Mouse (Mus musculus) left cerebral cortex, postnatal 4 days (tissue): ENCODE results near the gene Orm1. TPM values are rescaled to one million over a fixed set of nuclear protein-coding genes. Genes with fewer than 3 reads are reported as not detected.

ENCODE experiments used
- DNase-seq: peaks from one replicate; pipeline ENCODE4 v3.0.0-alpha.2; 2022
- intact Hi-C: fragments of 180-260 bp; cut with DNase I; formaldehyde crosslinking; loops from one replicate; pipeline ENCODE4 v1.15.1; 2025
- total RNA-seq, 2 experiments: library from RNA; stranded (reverse); gene quantifications; 2 replicates each; pipeline ENCODE4 v1.2.3; 2021

The Orm1 gene
- not detected for total RNA-seq

- DNase-seq = no peak
- intact Hi-C loops = no loop called here
Measured at GRCm38 (mm10) chr4:63344295-63344694, at the start of gene Orm1. Orm1 (plus strand) TSS chr4:63344560.

GRCm38 (mm10) chr4:63295641-63296040, 48.7 kb upstream of the Orm1 start:
- intact Hi-C loops = no loop called here
- no peak for DNase-seq

- intact Hi-C loops = no loop called here
- no peak for DNase-seq
Measured at GRCm38 (mm10) chr4:63296263-63296662, 48.1 kb upstream of the Orm1 start.

- DNase-seq = no peak
- intact Hi-C loops = no loop called here
Measured at GRCm38 (mm10) chr4:63296876-63297275, 47.5 kb upstream of the Orm1 start.

GRCm38 (mm10) chr4:63298191-63298590, 46.2 kb upstream of the Orm1 start:
- intact Hi-C loops = no loop called here
- no peak for DNase-seq

- intact Hi-C loops = no loop called here
- DNase-seq = peak; percentile 64
Measured at GRCm38 (mm10) chr4:63302641-63303040, 41.7 kb upstream of the Orm1 start.

- peak; percentile 96 for DNase-seq
- intact Hi-C loops = loop anchor here (2.0 kb wide), 1 partner anchor 93 kb away; the partner anchor contains the start of gene Col27a1
Measured at GRCm38 (mm10) chr4:63307175-63308062, 36.9 kb upstream of the Orm1 start.

GRCm38 (mm10) chr4:63308316-63308715, 36.0 kb upstream of the Orm1 start:
- intact Hi-C loops = no loop called here
- DNase-seq = peak; percentile 68

- DNase-seq = no peak
- intact Hi-C loops = loop anchor here (10.0 kb wide), 1 partner anchor 126 kb away; no protein-coding TSS in a partner anchor
Measured at GRCm38 (mm10) chr4:63310247-63310855, 34.0 kb upstream of the Orm1 start.

- no peak for DNase-seq
- intact Hi-C loops = loop anchor here (10.0 kb wide), 1 partner anchor 127 kb away; no protein-coding TSS in a partner anchor
Measured at GRCm38 (mm10) chr4:63311426-63311825, 32.9 kb upstream of the Orm1 start.

- intact Hi-C loops = loop anchor here (10.0 kb wide), 1 partner anchor 129 kb away; no protein-coding TSS in a partner anchor
- no peak for DNase-seq
Measured at GRCm38 (mm10) chr4:63314063-63314462, 30.3 kb upstream of the Orm1 start.

- intact Hi-C loops = loop anchor here (5.0 to 10.0 kb wide), 2 partner anchors 131 to 154 kb away; no protein-coding TSS in a partner anchor
- no peak for DNase-seq
Measured at GRCm38 (mm10) chr4:63316076-63316746, 28.1 kb upstream of the Orm1 start.

- DNase-seq = peak; percentile 83
- intact Hi-C loops = loop anchor here (5.0 to 10.0 kb wide), 2 partner anchors 135 to 157 kb away; no protein-coding TSS in a partner anchor
Measured at GRCm38 (mm10) chr4:63319566-63319965, 24.8 kb upstream of the Orm1 start.

GRCm38 (mm10) chr4:63323275-63323815, 21.0 kb upstream of the Orm1 start:
- DNase-seq = no peak
- intact Hi-C loops = no loop called here

- intact Hi-C loops = no loop called here
- peak; percentile 56 for DNase-seq
Measured at GRCm38 (mm10) chr4:63333403-63333802, 11.0 kb upstream of the Orm1 start.

GRCm38 (mm10) chr4:63338414-63339076, 5.8 kb upstream of the Orm1 start:
- peak; percentile 77 for DNase-seq
- intact Hi-C loops = no loop called here

GRCm38 (mm10) chr4:63342491-63342890, 1.9 kb upstream of the Orm1 start:
- no peak for DNase-seq
- intact Hi-C loops = no loop called here

GRCm38 (mm10) chr4:63343608-63344007, 752 bp upstream of the Orm1 start:
- intact Hi-C loops = no loop called here
- DNase-seq = no peak

GRCm38 (mm10) chr4:63345261-63345660, 901 bp downstream of the Orm1 start:
- DNase-seq = no peak
- intact Hi-C loops = no loop called here

GRCm38 (mm10) chr4:63346659-63347058, 2.3 kb downstream of the Orm1 start:
- no peak for DNase-seq
- intact Hi-C loops = no loop called here
